Mouse (Mus musculus) ES-Bruce4 (cell line): ENCODE measurements at regions not wholly inside any gene's neighbourhood (a gene's known extent, or its start where the extent isn't known, plus 50 kb on each side); places are given as distances from the start of the nearest gene placed in this dataset.

Source experiments
- CTCF ChIP-seq: IDR thresholded peaks from one replicate; pipeline ENCODE4 v1.8.1; 2011; ENCODE audit warnings: low read depth, low read length
- POLR2A ChIP-seq: IDR thresholded peaks from one replicate; pipeline ENCODE4 v1.8.1; 2011; ENCODE audit warnings: low read length; ENCODE audit not compliant: insufficient read depth

- TF ChIP-seq CTCF, result no peak
- TF ChIP-seq POLR2A, result no peak
Observed at GRCm38 (mm10) chr17:51408894-51409293, 229.7 kb upstream of the Tbc1d5 start.
